Mouse (Mus musculus): ENCODE measurements around the gene Gm8108. TPM values are rescaled to one million over a fixed set of nuclear protein-coding genes. Genes with fewer than 3 reads are reported as not detected.

The Gm8108 gene
- 0.45 TPM for polyA plus RNA-seq (2014; fragmentation: Illumina TruSeq; extraction: RNeasy Lipid Tissue Mini Kit (QIAGEN cat#74804); ENCODE audit: low replicate concordance)

GRCm38 (mm10) chr14:4110426-4110825, at the start of gene Gm8108:
Gene Gm8108 (plus strand): TSS chr14:4110526.

GRCm38 (mm10) chr14:4083820-4084219, 26.5 kb upstream of the Gm8108 start, which contains the start of gene Gm3115:
Gene Gm3115 (plus strand): TSS chr14:4084120.

GRCm38 (mm10) chr14:4164730-4165129, 54.4 kb downstream of the Gm8108 start, which contains the start of gene Gm3127:
Gene Gm3127 (plus strand): TSS chr14:4165030.

Other genes starting within 250 kb of the Gm8108 start
- gene Gm2916, start 226.4 kb upstream of the Gm8108 start, polyA plus RNA-seq (2014; fragmentation: Illumina TruSeq; extraction: RNeasy Lipid Tissue Mini Kit (QIAGEN cat#74804); ENCODE audit: low replicate concordance), result not detected
- not detected for gene Gm3029, start 178.8 kb upstream of the Gm8108 start, polyA plus RNA-seq (2014; fragmentation: Illumina TruSeq; extraction: RNeasy Lipid Tissue Mini Kit (QIAGEN cat#74804); ENCODE audit: low replicate concordance)
- gene Gm3095, start 147.0 kb upstream of the Gm8108 start, polyA plus RNA-seq (2014; fragmentation: Illumina TruSeq; extraction: RNeasy Lipid Tissue Mini Kit (QIAGEN cat#74804); ENCODE audit: low replicate concordance), result not detected
- not detected for gene Gm3099, start 112.1 kb upstream of the Gm8108 start, polyA plus RNA-seq (2014; fragmentation: Illumina TruSeq; extraction: RNeasy Lipid Tissue Mini Kit (QIAGEN cat#74804); ENCODE audit: low replicate concordance)
- gene Gm5796, start 86.6 kb upstream of the Gm8108 start, polyA plus RNA-seq (2014; fragmentation: Illumina TruSeq; extraction: RNeasy Lipid Tissue Mini Kit (QIAGEN cat#74804); ENCODE audit: low replicate concordance), result 0.30 TPM
- gene Gm3115, start 26.4 kb upstream of the Gm8108 start, polyA plus RNA-seq (2014; fragmentation: Illumina TruSeq; extraction: RNeasy Lipid Tissue Mini Kit (QIAGEN cat#74804); ENCODE audit: low replicate concordance), result not detected
- not detected for gene Gm3127, start 54.5 kb downstream of the Gm8108 start, polyA plus RNA-seq (2014; fragmentation: Illumina TruSeq; extraction: RNeasy Lipid Tissue Mini Kit (QIAGEN cat#74804); ENCODE audit: low replicate concordance)
- not detected for gene Gm2974, start 72.0 kb downstream of the Gm8108 start, polyA plus RNA-seq (2014; fragmentation: Illumina TruSeq; extraction: RNeasy Lipid Tissue Mini Kit (QIAGEN cat#74804); ENCODE audit: low replicate concordance)
- gene Gm3138, start 139.1 kb downstream of the Gm8108 start, polyA plus RNA-seq (2014; fragmentation: Illumina TruSeq; extraction: RNeasy Lipid Tissue Mini Kit (QIAGEN cat#74804); ENCODE audit: low replicate concordance), result not detected
- not detected for gene Gm3149, start 206.8 kb downstream of the Gm8108 start, polyA plus RNA-seq (2014; fragmentation: Illumina TruSeq; extraction: RNeasy Lipid Tissue Mini Kit (QIAGEN cat#74804); ENCODE audit: low replicate concordance)
- 0.63 TPM for gene 2610042L04Rik, start 224.2 kb downstream of the Gm8108 start, polyA plus RNA-seq (2014; fragmentation: Illumina TruSeq; extraction: RNeasy Lipid Tissue Mini Kit (QIAGEN cat#74804); ENCODE audit: low replicate concordance)

Measured in small intestine, adult 10 weeks (tissue).